Mouse (Mus musculus) thymus, adult 2 months (tissue): ENCODE data around the gene Adarb2.

Source experiments
- CTCF ChIP-seq: fragments of 200-500 bp; IDR thresholded peaks from 2 replicates; pipeline ENCODE4 v1.5.1; 2012; ENCODE audit warnings: mild to moderate bottlenecking, control low read depth, low read length, moderate library complexity, borderline replicate concordance; ENCODE audit not compliant: control insufficient read depth, poor library complexity, insufficient read depth; ENCODE audit errors: extremely low read depth
- POLR2A ChIP-seq: fragments of 200-500 bp; IDR thresholded peaks from 2 replicates; pipeline ENCODE4 v1.6.1; 2012; ENCODE audit warnings: mild to moderate bottlenecking, low read length, control low read depth, moderate library complexity; ENCODE audit not compliant: control insufficient read depth, poor library complexity, insufficient read depth; ENCODE audit errors: extremely low read depth

DNA sequence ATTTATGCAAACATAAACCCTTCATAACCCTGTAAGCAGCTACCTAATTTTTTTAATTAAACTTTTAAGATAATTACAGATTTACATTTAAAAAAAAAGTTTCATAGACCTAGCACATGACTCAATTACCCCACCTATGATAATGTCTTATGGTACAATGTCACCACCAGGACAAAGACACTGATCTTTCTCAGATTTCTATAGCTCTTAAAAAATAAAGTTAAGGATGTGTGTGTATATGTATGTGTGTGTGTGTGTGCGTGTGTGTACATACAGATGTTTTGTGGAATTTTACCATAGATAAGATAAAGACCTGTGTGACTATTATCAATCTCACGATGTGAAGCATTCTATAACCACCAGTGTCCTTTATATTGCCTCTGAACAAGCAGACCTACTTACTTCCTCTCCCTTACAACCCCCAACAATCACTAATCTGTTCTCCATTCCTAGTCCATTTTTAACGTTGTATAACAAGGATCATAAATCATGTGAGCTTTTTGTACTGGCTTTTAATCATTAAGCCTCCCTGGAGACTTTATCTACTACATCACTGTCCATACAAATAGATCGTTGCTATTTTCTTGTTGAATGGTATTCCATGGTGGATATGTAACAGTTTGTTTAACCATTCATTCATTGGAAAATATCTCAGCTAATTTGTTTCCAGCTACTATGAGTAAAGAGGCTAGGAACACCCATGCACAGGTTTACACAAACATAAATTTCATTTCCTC, 313.5 kb downstream of the Adarb2 start:
- no peak for TF ChIP-seq CTCF
- no peak for TF ChIP-seq POLR2A
